Mouse (Mus musculus): ENCODE data around the gene Ptger1.

Gene Ptger1

GRCm38 (mm10) chr8:83656484-83657246 is 9.8 kb upstream of the Ptger1 start:
- no peak for DNase-seq

GRCm38 (mm10) chr8:83660545-83660944 is 5.9 kb upstream of the Ptger1 start:
- DNase-seq: no peak

DNA sequence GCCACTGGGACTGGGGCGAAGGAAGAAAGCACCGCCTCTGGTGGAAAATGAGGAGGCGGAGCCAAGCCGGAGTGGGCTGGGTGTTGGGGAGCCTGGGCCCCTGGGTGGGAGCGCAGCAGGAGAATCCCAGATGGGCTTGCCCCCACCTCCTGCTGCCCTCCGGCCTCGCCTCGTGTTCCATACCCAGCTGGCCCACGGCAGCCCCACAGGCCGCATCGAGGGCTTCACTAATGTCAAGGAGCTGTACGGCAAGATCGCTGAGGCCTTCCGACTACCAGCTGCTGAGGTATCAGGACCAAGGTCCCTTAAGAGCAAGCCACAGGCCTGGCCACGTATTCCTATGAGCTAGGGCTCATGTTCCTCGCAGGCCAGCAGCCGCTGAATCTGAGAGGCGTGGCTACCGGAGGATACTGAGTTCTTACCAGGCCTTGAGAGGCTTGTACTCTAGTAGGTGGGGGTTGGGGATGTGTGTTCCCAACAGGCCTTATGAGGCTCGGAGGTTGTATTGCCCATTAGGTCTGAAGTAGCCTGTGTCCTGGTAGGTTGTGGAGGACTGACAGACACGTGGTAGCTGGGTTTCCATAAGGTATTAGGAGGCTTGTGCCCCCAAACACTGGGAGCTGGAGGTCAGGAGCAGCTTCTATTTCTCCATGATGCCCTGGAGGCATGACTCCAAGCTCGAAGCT is 5.3 kb upstream of the Ptger1 start:
- DNase-seq: no peak

DNA sequence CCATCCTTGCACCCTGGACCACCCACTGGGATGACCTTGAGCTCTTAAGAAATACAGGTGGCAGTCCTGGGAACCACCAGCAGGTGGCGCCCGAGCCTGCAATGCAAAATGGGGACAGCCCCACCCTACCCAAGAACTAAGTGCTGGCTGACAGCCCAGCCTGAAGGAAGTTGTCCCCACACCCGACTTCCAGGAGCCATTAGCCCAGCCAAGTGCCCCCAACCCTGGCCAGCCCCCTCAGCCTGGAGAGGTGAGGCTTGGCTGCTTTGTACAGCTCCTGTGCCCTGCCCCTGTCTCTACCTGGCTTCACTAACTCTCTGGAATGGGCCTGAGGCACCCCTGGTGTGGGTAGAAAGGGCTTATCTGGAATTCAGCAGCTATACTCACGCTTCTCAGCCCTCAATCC is 4.1 kb upstream of the Ptger1 start:
- peak; percentile 83 for DNase-seq

DNA sequence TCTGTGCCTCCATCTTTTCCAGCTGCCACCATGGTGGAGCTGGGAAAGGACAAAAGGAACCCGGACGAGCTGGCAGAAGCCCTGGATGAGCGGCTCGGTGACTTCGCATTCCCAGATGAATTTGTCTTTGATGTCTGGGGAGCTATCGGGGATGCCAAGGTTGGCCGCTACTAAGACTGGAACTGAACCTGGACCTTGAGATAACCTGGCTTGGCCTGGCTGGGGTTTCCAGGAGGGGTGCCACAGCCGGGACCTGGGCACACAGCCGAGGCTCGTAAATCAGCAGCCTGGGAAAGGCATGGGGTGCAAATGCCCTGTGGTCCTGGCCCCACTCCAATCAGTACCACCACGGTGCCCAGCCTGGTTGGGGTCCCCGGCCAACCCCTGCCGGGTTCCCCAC is 2.4 kb upstream of the Ptger1 start:
- DNase-seq: no peak

GRCm38 (mm10) chr8:83664931-83665625 is 1.4 kb upstream of the Ptger1 start:
- no peak for DNase-seq

GRCm38 (mm10) chr8:83666866-83667234 is 372 bp downstream of the Ptger1 start:
- no peak for DNase-seq

- DNase-seq: no peak
These were observed 1.0 kb downstream of the Ptger1 start for GRCm38 (mm10) chr8:83667526-83667925.

GRCm38 (mm10) chr8:83668010-83668916 is 1.8 kb downstream of the Ptger1 start:
- peak; percentile 41 for DNase-seq

GRCm38 (mm10) chr8:83669013-83669412 is 2.5 kb downstream of the Ptger1 start:
- DNase-seq: no peak

DNA sequence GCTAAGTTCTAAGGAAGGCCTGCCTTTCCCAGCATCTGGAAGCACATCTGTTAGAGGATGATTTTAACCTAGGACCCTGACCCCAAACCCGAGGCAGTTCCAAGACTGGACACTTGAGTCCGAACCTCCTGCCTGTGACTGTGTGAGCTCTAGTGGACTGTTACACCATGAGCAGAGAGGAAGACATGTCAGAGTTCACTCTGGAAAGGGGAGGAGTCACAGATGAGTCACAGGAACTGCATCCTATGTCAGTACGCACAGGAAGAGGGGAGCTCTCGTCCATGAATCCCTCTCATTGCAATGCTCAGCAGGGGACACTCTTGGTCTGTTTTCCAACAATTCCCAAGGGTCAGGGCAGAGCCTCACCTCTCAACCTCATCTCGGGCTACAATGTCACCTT is 6.5 kb downstream of the Ptger1 start:
- DNase-seq: no peak

DNA sequence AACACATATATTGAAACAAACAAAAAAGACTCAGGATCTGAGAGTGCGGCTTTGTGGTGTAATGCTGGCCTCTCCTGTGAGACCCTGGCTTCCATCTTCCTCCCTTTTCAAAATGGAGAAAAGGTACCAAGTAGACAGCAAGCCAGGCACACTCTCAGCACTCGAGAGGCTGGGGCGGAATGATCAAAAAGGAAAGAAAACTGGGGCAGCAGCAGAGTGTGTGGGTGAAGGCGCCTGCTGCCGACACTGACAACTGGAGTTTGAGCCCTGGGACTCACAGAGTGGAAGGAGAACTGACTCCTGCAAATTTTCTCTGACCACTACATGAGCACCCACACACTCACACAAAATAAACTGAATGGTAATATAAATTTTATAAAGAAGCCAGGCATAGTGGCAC is 8.0 kb downstream of the Ptger1 start:
- no peak for DNase-seq

DNA sequence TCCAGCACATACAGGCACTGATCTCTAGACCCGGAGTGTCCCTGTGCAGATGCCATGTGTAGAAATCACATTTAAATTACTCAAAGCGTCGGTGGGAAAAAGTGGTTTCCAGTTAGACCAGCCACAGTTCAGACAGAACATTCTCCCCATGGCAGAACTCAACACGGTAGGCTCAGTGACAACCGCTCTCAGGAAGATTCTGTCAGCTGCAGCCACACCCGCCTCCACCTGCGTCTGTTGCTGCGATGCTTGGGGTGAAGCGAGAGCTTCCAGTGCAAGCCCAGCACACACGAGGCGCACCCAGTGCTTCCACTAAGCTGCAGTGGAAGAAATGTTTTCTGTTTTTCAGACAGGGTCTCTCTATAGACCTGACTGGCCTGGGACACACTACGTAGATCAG is 13.4 kb downstream of the Ptger1 start:
- no peak for DNase-seq

DNA sequence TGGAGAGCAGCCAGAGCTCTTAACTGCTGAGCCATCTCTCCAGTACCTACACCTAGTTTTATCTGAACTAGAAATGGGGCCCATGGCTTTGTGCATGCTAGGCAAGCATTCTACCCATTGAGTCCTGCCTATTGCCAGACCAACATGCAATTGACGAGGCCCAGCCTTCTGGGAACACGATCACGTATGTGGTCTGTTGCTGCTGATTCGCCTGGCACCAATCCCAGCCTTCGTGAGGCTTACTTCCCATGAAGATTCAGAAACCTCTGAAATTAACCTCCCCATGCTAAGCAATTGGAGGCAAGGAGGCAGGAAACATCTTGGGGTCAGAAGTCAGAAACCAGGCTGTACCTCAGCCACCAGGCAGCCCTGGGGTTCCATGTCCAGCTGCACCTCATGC is 14.1 kb downstream of the Ptger1 start:
- DNase-seq: no peak

DNA sequence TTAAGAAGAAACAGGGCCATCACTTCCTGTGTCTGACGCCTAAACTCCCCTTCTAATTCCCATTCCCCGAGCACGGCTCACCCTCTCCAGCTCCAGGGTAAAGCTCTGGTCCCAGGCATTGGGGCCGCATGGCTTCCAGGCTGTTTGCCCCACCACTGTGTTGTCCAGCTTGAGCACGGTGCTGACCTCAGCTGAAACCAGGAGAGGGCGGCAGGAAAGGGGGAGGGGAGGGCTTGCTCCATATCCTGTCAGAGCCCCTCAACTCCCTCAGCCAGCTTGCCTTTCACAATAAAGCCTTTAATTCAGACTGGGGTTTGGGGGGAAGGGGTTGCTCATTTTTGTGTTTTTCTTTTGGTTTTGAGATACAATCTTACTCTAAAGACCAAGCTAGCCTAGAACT is 14.6 kb downstream of the Ptger1 start:
- no peak for DNase-seq

- DNase-seq: no peak
These were observed 18.0 kb downstream of the Ptger1 start for GRCm38 (mm10) chr8:83684517-83684916.

- DNase-seq: no peak
These were observed 22.8 kb downstream of the Ptger1 start for GRCm38 (mm10) chr8:83689264-83689663.

DNA sequence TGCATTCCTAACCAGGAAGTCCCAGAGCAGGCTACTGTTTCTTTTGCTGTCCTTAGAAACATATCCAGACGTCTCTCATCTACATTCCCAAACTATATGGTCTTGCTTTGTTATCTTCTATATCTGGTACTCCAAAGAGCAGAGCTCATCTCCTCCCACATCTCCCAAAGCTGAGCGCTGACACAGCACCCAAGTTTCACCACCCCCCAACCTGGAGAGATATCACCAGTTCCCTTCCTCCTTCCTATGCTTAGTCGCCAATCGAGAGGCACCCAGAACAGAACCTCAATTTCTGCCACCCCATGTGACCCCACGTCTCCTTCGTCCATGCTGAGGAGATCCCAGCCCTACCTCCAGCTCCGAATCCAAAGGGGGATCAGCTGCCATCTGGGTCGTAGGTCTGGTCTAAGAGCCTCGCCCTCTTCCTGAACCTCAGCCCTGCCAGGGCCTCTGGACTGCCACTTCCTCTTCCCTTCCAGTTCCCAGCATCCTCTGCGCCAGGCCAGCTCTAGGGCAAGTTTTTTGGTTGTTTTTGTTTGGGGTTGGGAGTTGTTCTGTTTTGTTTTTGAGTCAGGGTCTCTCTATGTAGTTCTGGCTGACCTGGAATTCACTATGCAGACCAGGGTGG is 27.2 kb downstream of the Ptger1 start:
- no peak for DNase-seq

DNA sequence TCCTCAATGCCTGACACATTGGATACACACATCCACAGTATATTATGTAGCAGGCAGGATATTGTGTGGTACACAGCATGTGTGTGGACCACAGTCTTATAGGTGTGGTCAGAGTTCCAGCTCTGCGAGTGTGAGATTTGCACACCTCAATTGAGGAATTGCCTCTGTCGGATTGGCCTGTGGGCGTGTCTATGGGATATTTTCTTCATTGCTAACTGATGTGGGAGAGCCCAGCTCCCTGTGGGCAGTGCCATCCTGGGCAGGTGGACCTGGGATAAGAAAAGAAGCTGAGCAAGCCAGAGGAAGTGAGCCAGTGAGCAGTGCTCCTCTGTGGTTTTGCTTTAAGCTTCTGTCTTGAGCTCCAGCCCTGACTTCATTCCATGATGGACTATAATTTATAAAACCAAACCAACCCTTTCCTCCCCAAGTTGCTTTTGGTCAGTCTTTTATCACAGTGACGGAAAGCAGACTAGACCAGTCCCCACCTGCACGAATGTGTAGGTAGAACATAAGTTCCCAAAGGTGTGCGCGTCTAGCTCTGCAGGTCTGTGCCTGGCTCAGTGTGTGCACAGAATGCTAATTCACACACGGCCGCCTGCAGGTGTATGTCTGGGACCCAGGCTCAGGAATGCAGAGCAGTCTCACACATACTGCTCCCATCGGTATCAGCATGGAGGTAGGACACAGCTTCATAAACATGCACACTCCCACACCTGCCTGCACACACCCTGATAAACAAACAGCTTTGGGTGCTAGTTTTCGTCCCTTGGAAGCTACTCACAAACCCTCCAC is 28.1 kb downstream of the Ptger1 start:
- no peak for DNase-seq

DNA sequence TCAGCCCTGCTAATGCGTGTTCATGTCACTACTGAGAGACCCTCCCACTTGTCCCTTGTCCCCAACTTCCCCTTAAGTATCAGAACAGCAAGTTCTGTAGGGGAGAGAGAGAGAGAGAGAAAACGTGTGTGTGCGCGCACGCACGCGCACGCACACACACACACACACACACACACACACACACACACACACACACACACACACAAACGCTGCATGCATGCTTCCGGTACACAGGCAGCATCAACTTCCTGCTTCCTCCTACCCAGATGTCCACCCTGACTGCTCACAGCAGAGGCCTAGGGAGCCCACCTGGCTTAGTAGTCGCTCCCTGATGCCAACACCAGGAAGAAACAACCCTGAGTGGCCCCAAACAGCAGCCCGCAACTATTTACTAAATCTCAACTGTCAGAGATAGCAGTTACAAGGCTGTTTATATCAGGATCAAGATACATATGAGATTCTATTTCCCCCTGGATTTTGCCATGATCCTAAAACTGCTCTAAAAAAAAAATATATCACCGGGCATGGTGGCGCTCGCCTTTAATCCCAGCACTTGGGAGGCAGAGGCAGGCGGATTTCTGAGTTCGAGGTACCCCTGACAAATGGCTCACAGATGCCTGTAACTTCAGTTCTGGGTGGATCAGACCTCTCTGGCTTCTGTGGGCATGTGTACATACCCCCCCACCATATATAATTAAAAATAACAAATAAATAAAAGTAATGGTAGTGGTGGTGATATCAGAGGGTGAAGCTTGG is 29.1 kb downstream of the Ptger1 start:
- no peak for DNase-seq
